Mouse (Mus musculus) kidney, adult 2 months (tissue): ENCODE results near the gene Thumpd1. TPM values are rescaled to one million over a fixed set of nuclear protein-coding genes. Genes with fewer than 3 reads are reported as not detected.
A peak's percentile ranks its signal among the peaks of the same experiment; 100 is the strongest.

ENCODE experiments used
- DNase-seq: peaks from one replicate; pipeline ENCODE4 v3.0.0; 2021
- H3K27ac ChIP-seq: fragments of 200-500 bp; 2 replicates; pipeline ENCODE4 v1.5.1; 2012; ENCODE audit warnings: low read depth, low read length, control low read depth, inconsistent platforms; ENCODE audit not compliant: insufficient read depth
- H3K27me3 ChIP-seq: fragments of 200-500 bp; replicated peaks from 2 replicates; pipeline ENCODE4 v1.6.1; 2012; ENCODE audit warnings: mild to moderate bottlenecking, moderate library complexity, low read length, inconsistent platforms; ENCODE audit not compliant: control insufficient read depth, insufficient read depth
- H3K36me3 ChIP-seq: fragments of 200-500 bp; 2 replicates; pipeline ENCODE4 v1.6.1; 2012; ENCODE audit warnings: mild to moderate bottlenecking, moderate library complexity, low read length, inconsistent platforms; ENCODE audit not compliant: control insufficient read depth, insufficient read depth
- H3K4me1 ChIP-seq: fragments of 200-500 bp; 2 replicates; pipeline ENCODE4 v1.6.1; 2011; ENCODE audit warnings: low read length; ENCODE audit not compliant: control insufficient read depth, insufficient read depth
- H3K4me3 ChIP-seq: fragments of 200-500 bp; 2 replicates; pipeline ENCODE4 v1.5.1; 2011; ENCODE audit warnings: mild to moderate bottlenecking, low read depth, low read length, control low read depth; ENCODE audit not compliant: insufficient read depth
- CTCF ChIP-seq: fragments of 200-500 bp; conservative IDR thresholded peaks from 2 replicates; pipeline ENCODE4 v1.5.1; 2011; ENCODE audit warnings: low read depth, mild to moderate bottlenecking, control low read depth, low read length, moderate library complexity, mixed read lengths; ENCODE audit not compliant: insufficient read depth, insufficient read length
- POLR2A ChIP-seq: fragments of 200-500 bp; IDR thresholded peaks from one replicate; pipeline ENCODE4 v1.6.1; 2011; ENCODE audit warnings: low read depth, low read length, control low read depth
- WGBS: fragments of 180-500 bp; shearing (Covaris S2); methylation state at CpG from one replicate; pipeline ENCODE4 v1.1.7; 2018; 5-methylcytosine and 5-hydroxymethylcytosine counted together
- polyA plus RNA-seq: library from polyadenylated mRNA; depleted of rRNA; stranded (reverse); fragments of >200 nt; gene quantifications from 2 replicates; pipeline ENCODE4 v1.2.3, GENCODE M21; 2012

Thumpd1 gene
- polyA plus RNA-seq, 1 experiment: 11.2 TPM

GRCm38 (mm10) chr7:119727621-119728020 lies 7.0 kb upstream of the Thumpd1 start:
- no peak for TF ChIP-seq POLR2A
- no peak for TF ChIP-seq CTCF
- WGBS: 87% methylated on average over 2 of the region's 2 CpGs
- H3K27me3 ChIP-seq: no peaks in the 10 kb centered on the region
- H3K4me1 ChIP-seq: no peaks in the 10 kb centered on the region
- no peak overlapping the region for H3K27ac ChIP-seq
- H3K36me3 ChIP-seq: no peaks in the 10 kb centered on the region
- H3K4me3 ChIP-seq: no peak overlapping the region
- no peak for DNase-seq

DNA sequence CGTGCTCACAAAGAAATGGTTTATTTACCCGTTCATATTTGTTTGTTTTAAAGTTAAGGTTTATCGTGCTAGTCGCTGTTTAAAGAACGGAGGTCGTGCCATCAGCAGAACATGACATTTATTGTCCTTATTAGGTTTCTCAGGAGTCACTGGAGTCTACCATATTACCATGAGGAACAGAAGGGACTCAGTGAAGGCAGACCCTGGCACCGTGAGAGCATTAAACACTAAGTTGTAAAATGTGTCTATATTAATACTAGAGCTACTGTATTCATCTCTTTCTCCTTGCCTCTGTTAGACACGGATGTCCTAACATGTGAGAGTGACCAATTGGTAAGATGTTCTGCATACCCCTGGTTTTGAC lies 331 bp upstream of the Thumpd1 start:
- Histone ChIP-seq H3K4me1 (no peaks in the 10 kb centered on the region), H3K27me3 (no peaks in the 10 kb centered on the region), H3K27ac (no peak overlapping the region), H3K4me3 (peak overlapping the region; percentile 99), H3K36me3 (no peaks in the 10 kb centered on the region; the same call in 1 of the 2 replicates)
- TF ChIP-seq POLR2A: no peak
- no peak for TF ChIP-seq CTCF
- no peak for DNase-seq
- 11% methylated on average over 8 of the region's 8 CpGs for WGBS

DNA sequence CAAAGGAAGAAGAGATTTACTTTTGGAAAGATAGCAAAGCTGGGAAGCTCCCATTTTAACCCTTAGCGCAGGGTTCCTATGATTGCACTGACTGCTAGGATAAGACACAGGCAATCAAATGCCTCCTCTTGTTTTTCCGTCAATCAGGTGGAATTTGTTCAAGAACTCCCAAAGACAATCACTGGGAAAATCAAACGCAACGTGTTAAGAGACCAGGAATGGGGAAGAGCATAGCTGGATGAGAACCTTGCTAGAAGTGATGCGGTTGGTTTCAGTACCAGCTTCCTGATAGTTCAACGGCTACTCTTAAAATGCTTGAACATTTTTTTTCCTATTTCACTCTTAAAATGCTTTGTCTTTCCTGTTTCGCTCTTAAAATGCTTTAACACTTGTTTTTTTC lies 6.5 kb downstream of the Thumpd1 start:
- H3K4me1 ChIP-seq: no peaks in the 10 kb centered on the region
- no peak overlapping the region for H3K4me3 ChIP-seq
- no peak overlapping the region for H3K27ac ChIP-seq
- H3K27me3 ChIP-seq: no peaks in the 10 kb centered on the region
- no peak for DNase-seq
- no peaks in the 10 kb centered on the region; the same call in 1 of the 2 replicates for H3K36me3 ChIP-seq
- TF ChIP-seq POLR2A (no peak), CTCF (no peak)
- WGBS: 93% methylated on average over 7 of the region's 7 CpGs

DNA sequence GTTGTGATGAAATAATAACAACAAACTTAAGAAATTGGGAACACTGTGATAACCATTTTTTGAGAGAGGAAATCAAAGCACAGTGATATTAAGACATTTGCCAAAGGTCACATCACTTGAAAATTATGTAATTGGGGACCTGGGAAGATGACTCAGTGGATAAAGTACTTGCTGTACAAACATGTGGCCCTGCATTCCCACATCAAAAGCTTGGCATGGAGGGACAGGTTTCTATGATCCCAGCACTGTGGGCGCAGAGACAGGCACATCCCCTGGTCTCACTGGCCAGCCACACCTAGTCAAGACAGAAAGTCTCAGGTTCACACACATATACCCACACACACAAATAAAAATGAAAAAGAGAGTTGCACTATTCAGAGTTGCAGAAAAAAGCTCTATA lies 25.7 kb downstream of the Thumpd1 start:
- WGBS: 95% methylated on average over 1 of the region's 1 CpGs
- Histone ChIP-seq H3K36me3 (no peaks in the 10 kb centered on the region), H3K4me1 (no peaks in the 10 kb centered on the region), H3K4me3 (no peak overlapping the region), H3K27me3 (no peaks in the 10 kb centered on the region), H3K27ac (no peak overlapping the region)
- TF ChIP-seq CTCF: no peak
- no peak for TF ChIP-seq POLR2A
- no peak for DNase-seq

DNA sequence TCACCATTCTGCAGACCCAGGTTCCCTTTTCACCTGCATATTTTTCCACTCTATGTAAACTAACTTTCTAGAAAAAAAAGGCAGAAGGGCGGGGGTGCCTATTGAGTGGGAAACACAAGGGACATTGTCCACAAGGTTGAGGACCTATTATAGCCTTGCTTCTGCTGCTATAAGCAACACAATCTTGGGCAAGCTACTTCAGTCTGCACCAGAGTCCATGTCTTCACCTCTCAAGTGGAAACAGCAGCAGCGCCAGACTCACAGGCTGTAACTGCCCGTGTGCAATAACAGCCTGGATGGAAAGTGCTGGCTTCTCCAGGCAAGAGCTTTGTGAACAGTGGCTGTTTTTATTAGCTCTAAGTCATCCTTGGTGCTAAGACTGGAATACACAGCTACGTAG lies 28.3 kb downstream of the Thumpd1 start:
- no peak overlapping the region for H3K4me3 ChIP-seq
- H3K27ac ChIP-seq: no peak overlapping the region
- no peak for DNase-seq
- WGBS: 77% methylated on average over 4 of the region's 4 CpGs
- H3K4me1 ChIP-seq: no peaks in the 10 kb centered on the region
- no peaks in the 10 kb centered on the region for H3K36me3 ChIP-seq
- no peak for TF ChIP-seq POLR2A
- no peak for TF ChIP-seq CTCF
- H3K27me3 ChIP-seq: no peaks in the 10 kb centered on the region

GRCm38 (mm10) chr7:119689726-119690125 lies 30.9 kb downstream of the Thumpd1 start, which contains the start of gene Acsm4:
Gene Acsm4, plus strand, starts transcription at chr7:119690026.
- Histone ChIP-seq H3K27me3 (no peaks in the 10 kb centered on the region), H3K27ac (no peak within 1 kb of the TSS), H3K36me3 (no peaks in the 10 kb centered on the region), H3K4me3 (no peak within 1 kb of the TSS), H3K4me1 (no peaks in the 10 kb centered on the region)
- DNase-seq: no peak
- 75% methylated on average over 5 of the region's 5 CpGs for WGBS
- TF ChIP-seq POLR2A (no peak), CTCF (no peak)

- no peaks in the 10 kb centered on the region for H3K4me1 ChIP-seq
- no peak for DNase-seq
- no peak for TF ChIP-seq POLR2A
- no peak for TF ChIP-seq CTCF
- H3K27me3 ChIP-seq: no peaks in the 10 kb centered on the region
- WGBS: 51% methylated on average over 4 of the region's 4 CpGs
- H3K4me3 ChIP-seq: no peak overlapping the region
- H3K36me3 ChIP-seq: no peaks in the 10 kb centered on the region
- H3K27ac ChIP-seq: no peak overlapping the region
These were observed 37.9 kb downstream of the Thumpd1 start for GRCm38 (mm10) chr7:119682699-119683098.

- Histone ChIP-seq H3K27me3 (no peaks in the 10 kb centered on the region), H3K4me3 (no peak overlapping the region), H3K27ac (no peak overlapping the region), H3K4me1 (no peaks in the 10 kb centered on the region), H3K36me3 (no peaks in the 10 kb centered on the region)
- TF ChIP-seq POLR2A: no peak
- TF ChIP-seq CTCF: no peak
- DNase-seq: no peak
- WGBS: 61% methylated on average over 8 of the region's 8 CpGs
These were observed 40.5 kb downstream of the Thumpd1 start for GRCm38 (mm10) chr7:119680107-119680506.
